Mouse (Mus musculus): ENCODE measurements at regions not wholly inside any gene's neighbourhood (a gene's known extent, or its start where the extent isn't known, plus 50 kb on each side); places are given as distances from the start of the nearest gene placed in this dataset.

DNA sequence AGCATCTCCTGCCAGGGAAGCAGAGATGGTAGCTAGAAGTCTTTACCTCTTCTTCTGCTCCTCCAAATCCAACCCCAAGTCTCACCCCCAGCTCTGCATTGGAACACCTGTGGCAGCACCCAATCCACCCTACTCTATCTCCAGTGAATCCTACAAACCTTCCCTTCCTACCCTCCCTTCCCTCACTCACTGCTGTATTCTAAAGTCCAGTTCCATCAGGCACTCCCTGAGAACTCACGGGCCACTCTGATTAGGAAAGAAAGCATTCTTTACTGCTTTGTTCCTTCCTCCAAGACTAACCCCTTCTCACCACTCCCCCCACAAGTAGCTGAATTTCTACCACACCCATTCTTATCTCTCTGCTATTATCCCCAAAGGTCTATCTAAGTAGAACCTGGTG, 747.1 kb upstream of the Epha7 start:
- TF ChIP-seq EP300 (IDR thresholded peaks at IDR 0.05; ENCODE audit: low read depth), result no peak
- TF ChIP-seq CTCF (IDR thresholded peaks at IDR 0.05; ENCODE audit: low read depth), result no peak
